In the genomic region with DNA sequence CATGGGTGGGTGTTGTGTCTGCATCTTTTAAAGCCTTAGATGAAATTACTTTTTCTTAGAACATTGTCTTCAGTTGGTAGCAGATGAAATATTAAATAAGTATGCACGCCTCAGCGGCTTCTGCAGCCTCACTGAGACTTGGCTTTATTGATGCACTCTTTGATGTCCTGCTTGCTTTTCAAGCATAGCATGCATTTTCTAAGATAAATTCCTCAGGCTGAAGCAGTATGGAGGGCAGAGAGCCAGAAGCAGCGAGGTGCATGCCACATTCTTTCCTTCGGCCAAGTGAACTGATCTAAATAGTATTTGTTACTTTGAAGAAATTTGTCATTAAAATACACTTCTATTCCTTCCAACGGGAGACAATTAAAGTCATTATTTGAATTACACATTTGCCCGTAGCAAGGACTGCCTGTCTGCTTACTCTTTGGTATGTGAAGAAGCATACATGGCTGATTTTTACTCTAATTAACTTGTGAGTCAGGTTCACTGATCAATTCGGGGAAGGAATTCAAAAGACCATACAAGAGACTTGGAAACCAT, we compare ENCODE assay signal across 19 mouse cellular contexts.
DNase-seq lines count a peak whose midpoint lies in the region; ATAC-seq and TF ChIP-seq lines count a peak whose summit lies in the region.
"Had no signal": no experiment of that assay in that cellular context is flagged by ENCODE, and none has a peak within 500 bp of the region (broad histone marks: within the 10 kb centered on the region; RNA-seq: fewer than 3 reads in every experiment).

No protein-coding gene starts in this region.

- H3K4me3 ChIP-seq in forebrain, embryonic 16.5 days (replicated peaks; ENCODE audit: low read length) = no peak overlapping the region
- no peak overlapping the region for H3K4me3 ChIP-seq in forebrain, embryonic 12.5 days (replicated peaks)
- H3K4me3 ChIP-seq in neural tube, embryonic 13.5 days = no peak overlapping the region
- H3K4me3 ChIP-seq in hindbrain, postnatal 0 days (ENCODE audit: low read length) = no peak overlapping the region
- H3K4me3 ChIP-seq: embryonic facial prominence, embryonic 15.5 days; heart, adult 2 months; limb, embryonic 10.5 days; megakaryocyte, embryonic 14.5 days had no signal

- no peaks in the 10 kb centered on the region for H3K27me3 ChIP-seq in forebrain, embryonic 16.5 days (replicated peaks; ENCODE audit: control insufficient read depth, insufficient read depth, low read length)
- H3K27me3 ChIP-seq in forebrain, embryonic 12.5 days = no peaks in the 10 kb centered on the region
- H3K27me3 ChIP-seq in neural tube, embryonic 13.5 days = no peaks in the 10 kb centered on the region
- no peaks in the 10 kb centered on the region for H3K27me3 ChIP-seq in hindbrain, postnatal 0 days (ENCODE audit: insufficient read depth, low read length)
- H3K27me3 ChIP-seq: embryonic facial prominence, embryonic 15.5 days; megakaryocyte, embryonic 14.5 days had no signal

- H3K36me3 ChIP-seq in forebrain, embryonic 16.5 days (ENCODE audit: control insufficient read depth, insufficient read depth) = no peaks in the 10 kb centered on the region
- no peaks in the 10 kb centered on the region for H3K36me3 ChIP-seq in forebrain, embryonic 12.5 days (replicated peaks)
- no peaks in the 10 kb centered on the region for H3K36me3 ChIP-seq in neural tube, embryonic 13.5 days
- no peaks in the 10 kb centered on the region for H3K36me3 ChIP-seq in hindbrain, postnatal 0 days (ENCODE audit: insufficient read depth, low read length)
- H3K36me3 ChIP-seq: embryonic facial prominence, embryonic 15.5 days; limb, embryonic 10.5 days had no signal

- DNase-seq in neural tube, embryonic 10.5 days (ENCODE audit: extremely low spot score, low spot score) = no peak
- peak; percentile 40 for DNase-seq in hindbrain, postnatal 0 days (ENCODE audit: low spot score)
- no peak for DNase-seq in spleen, adult 12 weeks (ENCODE audit: low spot score)
- no peak for DNase-seq in c-Kit-positive CD71-positive TER-119-positive erythroid progenitor cells, embryonic 14.5 days (ENCODE audit: low spot score)
- DNase-seq: adrenal gland, postnatal 36 days; cerebellum, adult 9-11 months; gastrocnemius, postnatal 25 days; heart, adult 2 months; heart, postnatal 4 days; kidney, postnatal 36 days; liver, postnatal 0 days; thymus, adult 2 months had no signal

- H3K9me3 ChIP-seq in forebrain, embryonic 16.5 days (ENCODE audit: control insufficient read depth, low read length) = no peaks in the 10 kb centered on the region
- no peaks in the 10 kb centered on the region for H3K9me3 ChIP-seq in forebrain, embryonic 12.5 days
- H3K9me3 ChIP-seq in neural tube, embryonic 13.5 days = no peaks in the 10 kb centered on the region
- H3K9me3 ChIP-seq in hindbrain, postnatal 0 days (ENCODE audit: low read length) = no peaks in the 10 kb centered on the region
- H3K9me3 ChIP-seq: embryonic facial prominence, embryonic 15.5 days; limb, embryonic 10.5 days had no signal

- no peak overlapping the region for H3K9ac ChIP-seq in forebrain, embryonic 16.5 days (replicated peaks; ENCODE audit: low read depth, low read length)
- no peak overlapping the region for H3K9ac ChIP-seq in forebrain, embryonic 12.5 days
- no peak overlapping the region for H3K9ac ChIP-seq in neural tube, embryonic 13.5 days
- no peak overlapping the region for H3K9ac ChIP-seq in hindbrain, postnatal 0 days (replicated peaks; ENCODE audit: low read length)
- H3K9ac ChIP-seq: embryonic facial prominence, embryonic 15.5 days; liver, postnatal 0 days had no signal

- peaks cover 4% of the 10 kb centered on the region; the same call in 1 of the 2 replicates for H3K4me1 ChIP-seq in forebrain, embryonic 16.5 days (replicated peaks; ENCODE audit: control insufficient read depth, insufficient read depth, low read length)
- peaks cover 4% of the 10 kb centered on the region; the same call in 1 of the 2 replicates for H3K4me1 ChIP-seq in forebrain, embryonic 12.5 days
- H3K4me1 ChIP-seq in neural tube, embryonic 13.5 days (replicated peaks) = no peaks in the 10 kb centered on the region; the same call in 1 of the 2 replicates
- H3K4me1 ChIP-seq in hindbrain, postnatal 0 days (ENCODE audit: insufficient read depth, low read length) = no peaks in the 10 kb centered on the region
- H3K4me1 ChIP-seq: embryonic facial prominence, embryonic 15.5 days; limb, embryonic 10.5 days; megakaryocyte, embryonic 14.5 days had no signal

- H3K27ac ChIP-seq in forebrain, embryonic 16.5 days (ENCODE audit: low read length) = no peak overlapping the region
- no peak overlapping the region for H3K27ac ChIP-seq in forebrain, embryonic 12.5 days
- H3K27ac ChIP-seq in neural tube, embryonic 13.5 days (replicated peaks) = 0 out of 2 replicates have a peak overlapping the region, but pooled peaks have one; percentile 23
- H3K27ac ChIP-seq in hindbrain, postnatal 0 days = no peak overlapping the region
- H3K27ac ChIP-seq: embryonic facial prominence, embryonic 15.5 days; heart, adult 2 months; limb, embryonic 10.5 days had no signal

- H3K4me2 ChIP-seq in forebrain, embryonic 16.5 days (ENCODE audit: low read length) = no peak overlapping the region
- no peak overlapping the region; the same call in 1 of the 2 replicates for H3K4me2 ChIP-seq in forebrain, embryonic 12.5 days
- H3K4me2 ChIP-seq in neural tube, embryonic 13.5 days = no peak overlapping the region
- H3K4me2 ChIP-seq in hindbrain, postnatal 0 days (ENCODE audit: low read depth, low read length) = peak overlapping the region; percentile 24; the same call in 1 of the 2 replicates
- H3K4me2 ChIP-seq: embryonic facial prominence, embryonic 15.5 days had no signal

- TF ChIP-seq CTCF in hindbrain, postnatal 0 days (IDR thresholded peaks at IDR 0.05; ENCODE audit: low read depth) = no peak

- WGBS in forebrain, embryonic 16.5 days = 19% methylated on average over 7 of the region's 7 CpGs
- WGBS in forebrain, embryonic 12.5 days = 34% methylated on average over 7 of the region's 7 CpGs
- 50% methylated on average over 7 of the region's 7 CpGs for WGBS in neural tube, embryonic 13.5 days
- 24% methylated on average over 7 of the region's 7 CpGs for WGBS in hindbrain, postnatal 0 days

- ATAC-seq in forebrain, embryonic 16.5 days = peak; percentile 23; the same call in 1 of the 2 replicates
- no peak for ATAC-seq in forebrain, embryonic 12.5 days (ENCODE audit: low FRiP score)
- no peak for ATAC-seq in neural tube, embryonic 13.5 days (ENCODE audit: low read depth)
- no peak for ATAC-seq in hindbrain, postnatal 0 days
- ATAC-seq: intestine, embryonic 16.5 days; liver, postnatal 0 days had no signal
